Mouse (Mus musculus): ENCODE data around the gene Camsap3. TPM values are rescaled to one million over a fixed set of nuclear protein-coding genes. Genes with fewer than 3 reads are reported as not detected.
A peak's percentile ranks its signal among the peaks of the same experiment; 100 is the strongest.

Camsap3 gene
- polyA plus RNA-seq, 1 experiment from 2014 or later: 6.5 TPM

DNA sequence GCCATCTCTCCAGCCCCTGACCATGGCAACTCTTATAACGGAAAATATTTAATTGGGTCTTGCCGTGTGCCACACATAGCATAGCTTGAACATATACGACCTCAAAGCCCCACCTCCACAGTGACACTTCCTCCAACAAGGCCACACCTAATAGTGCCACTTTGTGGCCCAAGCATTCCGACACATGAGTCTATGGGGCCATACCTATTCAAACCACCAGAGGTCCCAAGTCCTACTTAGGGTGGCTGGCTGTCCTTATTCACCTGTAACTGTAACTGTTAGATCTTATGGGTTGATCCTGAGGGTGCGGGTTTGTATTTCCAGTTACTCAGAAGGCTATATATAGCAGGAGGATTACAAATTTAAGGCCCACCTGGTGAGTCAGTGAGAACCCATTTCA is 40.9 kb downstream of the Camsap3 start:
- no peak overlapping the region for H3K9ac ChIP-seq (replicated peaks; ENCODE audit: low read depth)
- H3K4me2 ChIP-seq (replicated peaks; ENCODE audit: low read depth, low read length): no peak overlapping the region
- H3K27ac ChIP-seq (ENCODE audit: low read length): no peak overlapping the region
- no peaks in the 10 kb centered on the region for H3K36me3 ChIP-seq (ENCODE audit: insufficient read depth, low read length)
- DNase-seq (ENCODE audit: low spot score): peak; percentile 69
- ATAC-seq: no peak
- no peaks in the 10 kb centered on the region for H3K27me3 ChIP-seq (replicated peaks; ENCODE audit: insufficient read depth, low read length)
- TF ChIP-seq EP300 (IDR thresholded peaks at IDR 0.05): no peak
- peak; percentile 70 for TF ChIP-seq CTCF (IDR thresholded peaks at IDR 0.05)
- no peaks in the 10 kb centered on the region for H3K9me3 ChIP-seq (ENCODE audit: low read length)
- H3K4me1 ChIP-seq (ENCODE audit: insufficient read depth, low read depth, low read length): peaks cover 3% of the 10 kb centered on the region; the same call in 1 of the 2 replicates
- H3K4me3 ChIP-seq (ENCODE audit: low read depth, low read length): no peak overlapping the region
- 28% methylated on average over 5 of the region's 5 CpGs for WGBS

DNA sequence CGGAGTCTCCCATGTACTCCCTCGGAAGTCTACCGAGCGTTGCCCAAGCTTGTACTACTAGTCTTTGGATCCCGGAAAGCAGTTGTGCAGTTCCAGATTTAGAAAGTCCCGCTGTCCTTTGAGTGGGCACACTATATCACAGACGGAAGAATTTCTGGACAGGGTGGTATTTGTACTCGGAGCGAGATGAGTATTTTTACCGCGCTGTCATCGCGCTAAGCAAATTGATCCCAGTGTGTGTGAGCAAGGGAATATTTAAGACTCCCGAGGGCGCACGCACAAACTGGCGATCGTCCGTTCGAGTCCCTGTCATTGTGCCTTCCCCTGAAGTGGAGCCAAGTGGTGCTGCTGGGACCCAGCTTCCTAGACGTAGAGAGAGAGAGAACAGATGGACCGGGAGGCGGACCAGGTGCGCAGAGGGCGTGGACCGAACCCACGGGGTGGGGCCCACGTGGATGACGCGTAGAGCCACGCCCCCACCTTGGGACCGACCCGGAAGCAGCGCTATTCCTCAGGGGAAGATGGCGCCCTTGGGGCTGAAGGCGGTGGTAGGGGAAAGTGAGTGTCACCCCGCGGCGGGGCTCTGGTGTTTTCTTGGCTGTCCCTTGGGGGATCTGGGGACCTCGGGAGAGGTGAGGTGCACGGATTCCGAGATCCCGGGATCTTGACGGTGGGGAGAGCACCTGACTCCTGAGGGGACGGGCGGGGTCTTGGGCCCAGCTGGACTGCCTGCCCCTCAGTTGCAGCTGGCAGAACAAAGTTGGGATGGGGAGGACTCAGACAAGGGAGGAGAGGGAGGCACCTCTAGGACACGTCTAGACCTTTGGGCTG is 43.8 kb downstream of the Camsap3 start, which contains the start of gene Stxbp2:
Stxbp2 (plus strand) TSS at position 309 of the 831 bp plus-strand sequence.
- Histone ChIP-seq H3K4me3 (ENCODE audit: low read depth, low read length) (peak within 1 kb of the TSS; percentile 68), H3K4me1 (ENCODE audit: insufficient read depth, low read depth, low read length) (peaks cover 3% of the 10 kb centered on the region; the same call in 1 of the 2 replicates), H3K27ac (ENCODE audit: low read length) (peak within 1 kb of the TSS; percentile 69), H3K4me2 (replicated peaks; ENCODE audit: low read depth, low read length) (peak within 1 kb of the TSS; percentile 81), H3K27me3 (replicated peaks; ENCODE audit: insufficient read depth, low read length) (no peaks in the 10 kb centered on the region), H3K36me3 (ENCODE audit: insufficient read depth, low read length) (no peaks in the 10 kb centered on the region; the same call in 1 of the 2 replicates), H3K9me3 (ENCODE audit: low read length) (no peaks in the 10 kb centered on the region), H3K9ac (replicated peaks; ENCODE audit: low read depth) (peak within 1 kb of the TSS; percentile 62)
- TF ChIP-seq CTCF (IDR thresholded peaks at IDR 0.05) (peak; percentile 25), EP300 (IDR thresholded peaks at IDR 0.05) (no peak)
- 3% methylated on average over 45 of the region's 47 CpGs for WGBS
- DNase-seq (ENCODE audit: low spot score): peak; percentile 89
- ATAC-seq: peak; percentile 96

DNA sequence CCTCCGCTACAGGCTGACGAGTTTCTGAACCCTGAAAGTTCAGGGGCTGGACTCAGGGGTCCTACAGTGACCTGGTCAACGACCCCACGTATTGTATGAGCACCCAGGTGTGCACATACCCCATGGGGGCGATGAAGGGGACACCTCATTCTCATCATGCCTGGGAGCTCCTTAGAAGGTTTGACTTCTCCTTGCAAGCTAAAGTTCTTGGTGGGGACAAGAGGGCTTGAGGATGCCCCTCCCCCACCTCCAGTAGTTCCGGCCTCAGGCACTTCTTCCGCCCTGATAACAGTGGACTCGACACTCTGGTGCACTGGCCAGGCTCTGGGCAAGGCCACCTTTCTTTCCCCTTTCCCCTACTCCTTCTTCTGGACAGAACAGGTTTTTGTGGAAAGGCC is 44.4 kb downstream of the Camsap3 start:
- Histone ChIP-seq H3K27ac (ENCODE audit: low read length) (peak overlapping the region; percentile 69), H3K27me3 (replicated peaks; ENCODE audit: insufficient read depth, low read length) (no peaks in the 10 kb centered on the region), H3K36me3 (ENCODE audit: insufficient read depth, low read length) (no peaks in the 10 kb centered on the region; the same call in 1 of the 2 replicates), H3K9me3 (ENCODE audit: low read length) (no peaks in the 10 kb centered on the region), H3K4me1 (ENCODE audit: insufficient read depth, low read depth, low read length) (peaks cover 3% of the 10 kb centered on the region; the same call in 1 of the 2 replicates), H3K4me3 (ENCODE audit: low read depth, low read length) (peak overlapping the region; percentile 68), H3K9ac (replicated peaks; ENCODE audit: low read depth) (peak overlapping the region; percentile 62), H3K4me2 (replicated peaks; ENCODE audit: low read depth, low read length) (peak overlapping the region; percentile 81)
- peak; percentile 67 for ATAC-seq
- no peak for TF ChIP-seq CTCF (IDR thresholded peaks at IDR 0.05)
- TF ChIP-seq EP300 (IDR thresholded peaks at IDR 0.05): no peak
- WGBS: 11% methylated on average over 8 of the region's 8 CpGs
- DNase-seq (ENCODE audit: low spot score): peak; percentile 68

GRCm38 (mm10) chr8:3645804-3646203 is 58.7 kb downstream of the Camsap3 start:
- 23% methylated on average over 5 of the region's 5 CpGs for WGBS
- TF ChIP-seq CTCF (IDR thresholded peaks at IDR 0.05): peak; percentile 54
- TF ChIP-seq EP300 (IDR thresholded peaks at IDR 0.05): no peak
- no peaks in the 10 kb centered on the region for H3K36me3 ChIP-seq (ENCODE audit: insufficient read depth, low read length)

GRCm38 (mm10) chr8:3646824-3647531 is 59.9 kb downstream of the Camsap3 start:
- H3K4me3 ChIP-seq (ENCODE audit: low read depth, low read length): no peak overlapping the region
- 65% methylated on average over 6 of the region's 6 CpGs for WGBS
- no peak overlapping the region for H3K9ac ChIP-seq (replicated peaks; ENCODE audit: low read depth)
- H3K4me1 ChIP-seq (ENCODE audit: insufficient read depth, low read depth, low read length): no peaks in the 10 kb centered on the region
- peak overlapping the region; percentile 62; the same call in 1 of the 2 replicates for H3K27ac ChIP-seq (ENCODE audit: low read length)
- H3K27me3 ChIP-seq (replicated peaks; ENCODE audit: insufficient read depth, low read length): no peaks in the 10 kb centered on the region
- DNase-seq (ENCODE audit: low spot score) (peak; percentile 77), ATAC-seq (peak; percentile 56)
- H3K36me3 ChIP-seq (ENCODE audit: insufficient read depth, low read length): no peaks in the 10 kb centered on the region
- no peak overlapping the region for H3K4me2 ChIP-seq (replicated peaks; ENCODE audit: low read depth, low read length)
- TF ChIP-seq CTCF (IDR thresholded peaks at IDR 0.05) (no peak), EP300 (IDR thresholded peaks at IDR 0.05) (peak; percentile 59; the same call in 1 of the 2 replicates)
- no peaks in the 10 kb centered on the region for H3K9me3 ChIP-seq (ENCODE audit: low read length)

More at GRCm38 (mm10) chr8:3645804-3646203, 58.7 kb downstream of the Camsap3 start:
- Histone ChIP-seq H3K9me3 (ENCODE audit: low read length) (no peaks in the 10 kb centered on the region), H3K9ac (replicated peaks; ENCODE audit: low read depth) (no peak overlapping the region), H3K4me3 (ENCODE audit: low read depth, low read length) (no peak overlapping the region), H3K4me1 (ENCODE audit: insufficient read depth, low read depth, low read length) (no peaks in the 10 kb centered on the region), H3K27me3 (replicated peaks; ENCODE audit: insufficient read depth, low read length) (no peaks in the 10 kb centered on the region), H3K4me2 (replicated peaks; ENCODE audit: low read depth, low read length) (no peak overlapping the region), H3K27ac (ENCODE audit: low read length) (no peak overlapping the region)
- peak; percentile 82 for DNase-seq (ENCODE audit: low spot score)
- ATAC-seq: peak; percentile 79

- WGBS: 65% methylated on average over 4 of the region's 4 CpGs
Measured at GRCm38 (mm10) chr8:3647561-3647960, 60.5 kb downstream of the Camsap3 start.

More at GRCm38 (mm10) chr8:3647561-3647960, 60.5 kb downstream of the Camsap3 start:
- ATAC-seq: no peak
- Histone ChIP-seq H3K27ac (ENCODE audit: low read length) (no peak overlapping the region), H3K27me3 (replicated peaks; ENCODE audit: insufficient read depth, low read length) (no peaks in the 10 kb centered on the region), H3K9me3 (ENCODE audit: low read length) (no peaks in the 10 kb centered on the region), H3K4me2 (replicated peaks; ENCODE audit: low read depth, low read length) (no peak overlapping the region), H3K36me3 (ENCODE audit: insufficient read depth, low read length) (no peaks in the 10 kb centered on the region), H3K4me3 (ENCODE audit: low read depth, low read length) (no peak overlapping the region), H3K9ac (replicated peaks; ENCODE audit: low read depth) (no peak overlapping the region), H3K4me1 (ENCODE audit: insufficient read depth, low read depth, low read length) (no peaks in the 10 kb centered on the region)
- TF ChIP-seq EP300 (IDR thresholded peaks at IDR 0.05) (no peak), CTCF (IDR thresholded peaks at IDR 0.05) (no peak)
- no peak for DNase-seq (ENCODE audit: low spot score)

Data from lung, postnatal 0 days (tissue).